Mouse (Mus musculus): ENCODE results near the gene Uxt. TPM values are rescaled to one million over a fixed set of nuclear protein-coding genes. Genes with fewer than 3 reads are reported as not detected.

Uxt gene
- total RNA-seq (2021) = 10 to 100 TPM; 11.4 to 16.4 TPM

GRCm38 (mm10) chrX:20961477-20962378 lies at the start of gene Uxt:
Gene Uxt, minus strand, starts transcription at chrX:20962017.
- intact Hi-C loops (cut with DNase I) = no loop called here
- DNase-seq (ENCODE audit: low spot score in 2 of 2) = peak; percentile 87

GRCm38 (mm10) chrX:20980901-20981300 lies 19.1 kb upstream of the Uxt start:
- intact Hi-C loops (cut with DNase I) = no loop called here
- no peak for DNase-seq (ENCODE audit: low spot score in 2 of 2)

- peak; percentile 75 to 77 for DNase-seq (ENCODE audit: low spot score in 2 of 2)
- intact Hi-C loops (cut with DNase I) = no loop called here
These were observed 11.5 kb downstream of the Uxt start, which contains the start of gene Elk1 for GRCm38 (mm10) chrX:20950191-20950880. Gene Elk1, minus strand, starts transcription at chrX:20950608.

GRCm38 (mm10) chrX:20946055-20946454 lies 15.8 kb downstream of the Uxt start:
- intact Hi-C loops (cut with DNase I) = loop anchor here (5.0 to 10.0 kb wide), 2 partner anchors 129 to 281 kb away; no protein-coding TSS in a partner anchor

GRCm38 (mm10) chrX:20931963-20932362 lies 29.9 kb downstream of the Uxt start:
- DNase-seq (ENCODE audit: low spot score in 2 of 2) = no peak
- intact Hi-C loops (cut with DNase I) = no loop called here

More at GRCm38 (mm10) chrX:20946055-20946454, 15.8 kb downstream of the Uxt start:
- DNase-seq (ENCODE audit: low spot score in 2 of 2) = peak; percentile 29 to 45

- DNase-seq (ENCODE audit: low spot score in 2 of 2) = no peak
- intact Hi-C loops (cut with DNase I) = no loop called here
These were observed 30.5 kb downstream of the Uxt start, which contains the start of gene Cfp for GRCm38 (mm10) chrX:20931364-20931763. Gene Cfp, minus strand, starts transcription at chrX:20931555.

GRCm38 (mm10) chrX:20929859-20930258 lies 32.0 kb downstream of the Uxt start:
- no peak for DNase-seq (ENCODE audit: low spot score in 2 of 2)
- intact Hi-C loops (cut with DNase I) = loop anchor here (10.0 kb wide), 1 partner anchor 105 kb away; no protein-coding TSS in a partner anchor

GRCm38 (mm10) chrX:20924976-20925375 lies 36.8 kb downstream of the Uxt start:
- intact Hi-C loops (cut with DNase I) = loop anchor here (10.0 kb wide), 1 partner anchor 100 kb away; no protein-coding TSS in a partner anchor
- DNase-seq (ENCODE audit: low spot score in 2 of 2) = no peak

- no peak for DNase-seq (ENCODE audit: low spot score in 2 of 2)
- intact Hi-C loops (cut with DNase I) = loop anchor here (10.0 kb wide), 1 partner anchor 99 kb away; no protein-coding TSS in a partner anchor
These were observed 38.3 kb downstream of the Uxt start for GRCm38 (mm10) chrX:20923506-20923905.

- peak in 1 of 2 experiments; percentile 24 for DNase-seq (ENCODE audit: low spot score in 2 of 2)
- intact Hi-C loops (cut with DNase I) = loop anchor here (10.0 kb wide), 1 partner anchor 97 kb away; no protein-coding TSS in a partner anchor
These were observed 40.5 kb downstream of the Uxt start for GRCm38 (mm10) chrX:20921366-20921765.

GRCm38 (mm10) chrX:20920844-20921364 lies 40.9 kb downstream of the Uxt start, which contains the start of gene Syn1:
Gene Syn1, minus strand, starts transcription at chrX:20921004.
- intact Hi-C loops (cut with DNase I) = loop anchor here (10.0 kb wide), 1 partner anchor 96 kb away; no protein-coding TSS in a partner anchor
- peak; percentile 81 to 82 for DNase-seq (ENCODE audit: low spot score in 2 of 2)

- intact Hi-C loops (cut with DNase I) = loop anchor here (10.0 kb wide), 1 partner anchor 96 kb away; no protein-coding TSS in a partner anchor
- DNase-seq (ENCODE audit: low spot score in 2 of 2) = peak in 1 of 2 experiments; percentile 13
These were observed 41.5 kb downstream of the Uxt start for GRCm38 (mm10) chrX:20920249-20920843.

- DNase-seq (ENCODE audit: low spot score in 2 of 2) = no peak
- intact Hi-C loops (cut with DNase I) = no loop called here
These were observed 46.7 kb downstream of the Uxt start for GRCm38 (mm10) chrX:20915075-20915474.

- intact Hi-C loops (cut with DNase I) = no loop called here
- DNase-seq (ENCODE audit: low spot score in 2 of 2) = no peak
These were observed 48.1 kb downstream of the Uxt start for GRCm38 (mm10) chrX:20913726-20914125.

- intact Hi-C loops (cut with DNase I) = no loop called here
- no peak for DNase-seq (ENCODE audit: low spot score in 2 of 2)
These were observed 51.7 kb downstream of the Uxt start for GRCm38 (mm10) chrX:20910074-20910473.
